Mouse (Mus musculus) limb, embryonic 14.5 days (tissue): ENCODE measurements around the gene Abhd12. TPM values are rescaled to one million over a fixed set of nuclear protein-coding genes. Genes with fewer than 3 reads are reported as not detected.
"Not testable (repeated sequence)": the region's sequence is repeated elsewhere in the genome, so short reads cannot be mapped to it uniquely, and the experiment has no call there.

Source experiments
- ATAC-seq: fragments of 200-750 bp; cut with Nextera tagmentation; 2 replicates; pipeline ENCODE4 v1.8.0; 2017; ENCODE audit warnings: low read depth, moderate number of reproducible peaks, moderate TSS enrichment; ENCODE audit not compliant: low FRiP score
- DNase-seq: peaks from one replicate; pipeline ENCODE4 v3.0.0-alpha.2; 2015; ENCODE audit warnings: low spot score
- H3K27ac ChIP-seq: fragments of 300-500 bp; sonication (generic); replicated peaks from 2 replicates; pipeline ENCODE4 v1.5.1; 2014; ENCODE audit warnings: low read depth, mild to moderate bottlenecking, low read length, moderate library complexity, mixed read lengths
- H3K27me3 ChIP-seq: fragments of 300-500 bp; sonication (generic); 2 replicates; pipeline ENCODE4 v1.6.1; 2014; ENCODE audit warnings: low read length, mixed read lengths; ENCODE audit not compliant: control insufficient read depth, insufficient read depth
- H3K36me3 ChIP-seq: fragments of 300-500 bp; sonication (generic); 2 replicates; pipeline ENCODE4 v1.6.1; 2014; ENCODE audit warnings: mild to moderate bottlenecking, low read length, moderate library complexity, mixed read lengths; ENCODE audit not compliant: control insufficient read depth, insufficient read depth
- H3K4me1 ChIP-seq: fragments of 300-500 bp; sonication (generic); 2 replicates; pipeline ENCODE4 v1.6.1; 2014; ENCODE audit warnings: antibody characterized with exemption, low read length, mixed read lengths; ENCODE audit not compliant: control insufficient read depth, insufficient read depth
- H3K4me2 ChIP-seq: fragments of 300-500 bp; sonication (generic); replicated peaks from 2 replicates; pipeline ENCODE4 v1.6.1; 2014; ENCODE audit warnings: low read depth, mild to moderate bottlenecking, low read length, moderate library complexity; ENCODE audit not compliant: severe bottlenecking
- H3K4me3 ChIP-seq: fragments of 300-500 bp; sonication (generic); replicated peaks from 2 replicates; pipeline ENCODE4 v1.5.1; 2014; ENCODE audit warnings: low read length
- H3K9ac ChIP-seq: fragments of 300-500 bp; sonication (generic); 2 replicates; pipeline ENCODE4 v1.6.1; 2014; ENCODE audit warnings: mild to moderate bottlenecking, low read depth, low read length, moderate library complexity; ENCODE audit not compliant: severe bottlenecking
- H3K9me3 ChIP-seq: fragments of 300-500 bp; sonication (generic); 2 replicates; pipeline ENCODE4 v1.6.1; 2016; ENCODE audit warnings: low read length; ENCODE audit not compliant: control insufficient read depth
- POLR2A ChIP-seq: fragments of 200-500 bp; IDR thresholded peaks from 2 replicates; pipeline ENCODE4 v1.8.0; 2012; ENCODE audit warnings: inconsistent platforms, mild to moderate bottlenecking, moderate library complexity, borderline replicate concordance; ENCODE audit not compliant: insufficient read depth, insufficient read length; ENCODE audit errors: extremely low read depth
- WGBS: fragments of 180-500 bp; shearing (Covaris S2); extraction: QIAGEN DNeasy Blood & Tissue Kit; methylation state at CpG from one replicate; pipeline ENCODE4 v1.1.7; 2014; 5-methylcytosine and 5-hydroxymethylcytosine counted together
- polyA plus RNA-seq, 2 experiments: library from polyadenylated mRNA; depleted of rRNA in 1 of 2; stranded (reverse) in 1 of 2; unstranded in 1 of 2; fragments of >200 nt; fragmentation: Nextera tagmentation in 1 of 2; extraction: Ambion mirVana in 1 of 2; gene quantifications; 2 replicates each; pipeline versions ENCODE4 v1.2.1 to v1.2.3; 2012 to 2014

The Abhd12 gene
- polyA plus RNA-seq, 2 experiments = 56.5 to 67.1 TPM

DNA sequence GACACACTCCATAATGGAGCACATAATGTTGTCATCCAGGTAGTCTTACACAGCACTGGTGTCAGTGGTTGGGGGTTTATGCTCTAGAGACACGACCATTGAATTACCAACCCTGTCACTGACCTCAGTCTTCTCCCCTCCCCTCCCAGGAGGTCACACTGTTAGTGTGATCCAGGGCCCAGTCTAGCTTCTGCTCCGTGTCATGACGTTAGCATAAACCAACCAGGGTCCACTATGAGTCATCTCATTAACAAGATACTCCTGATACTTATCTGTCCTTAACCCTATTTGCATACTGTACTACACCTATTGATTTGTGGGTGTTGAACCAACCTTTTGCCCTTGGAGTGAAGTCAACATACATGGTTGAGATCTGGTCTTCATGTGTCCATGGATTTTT is 14.2 kb upstream of the Abhd12 start:
- no peak for DNase-seq
- 92% methylated on average over 3 of the region's 3 CpGs for WGBS
- ATAC-seq = no peak

DNA sequence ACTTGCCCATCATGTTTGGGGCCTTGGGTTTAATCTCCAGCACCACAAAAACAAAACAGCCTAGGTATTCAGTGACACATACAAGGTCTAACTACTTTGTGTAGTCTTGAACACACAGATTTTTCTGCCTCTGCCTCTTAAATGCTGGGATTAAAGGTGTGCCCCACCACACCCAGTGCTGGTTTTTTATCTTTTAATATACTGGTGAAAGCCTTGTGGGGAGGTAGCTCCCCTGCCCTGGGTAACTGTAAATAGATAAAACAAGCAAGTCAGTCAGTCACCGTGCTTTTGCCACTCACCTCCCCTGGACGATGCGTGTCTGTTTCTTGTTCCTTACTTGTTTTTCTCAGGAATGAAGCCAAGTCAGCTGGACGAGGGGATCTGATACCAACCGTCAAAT is 11.2 kb upstream of the Abhd12 start:
- H3K4me2 ChIP-seq = no peak overlapping the region
- H3K4me1 ChIP-seq = no peaks in the 10 kb centered on the region
- no peak overlapping the region for H3K27ac ChIP-seq
- 88% methylated on average over 5 of the region's 5 CpGs for WGBS
- DNase-seq (no peak), ATAC-seq (no peak)
- no peaks in the 10 kb centered on the region for H3K9me3 ChIP-seq
- H3K4me3 ChIP-seq = no peak overlapping the region
- TF ChIP-seq POLR2A = no peak
- H3K27me3 ChIP-seq = no peaks in the 10 kb centered on the region
- H3K9ac ChIP-seq = no peak overlapping the region
- H3K36me3 ChIP-seq = peaks cover 16% of the 10 kb centered on the region; the same call in 1 of the 2 replicates

More for the DNA sequence above, 14.2 kb upstream of the Abhd12 start:
- Histone ChIP-seq H3K9me3 (no peaks in the 10 kb centered on the region), H3K4me2 (no peak overlapping the region), H3K4me1 (no peaks in the 10 kb centered on the region), H3K9ac (no peak overlapping the region), H3K27ac (no peak overlapping the region), H3K4me3 (no peak overlapping the region), H3K36me3 (peaks cover 17% of the 10 kb centered on the region; the same call in 1 of the 2 replicates), H3K27me3 (no peaks in the 10 kb centered on the region)
- TF ChIP-seq POLR2A = no peak

DNA sequence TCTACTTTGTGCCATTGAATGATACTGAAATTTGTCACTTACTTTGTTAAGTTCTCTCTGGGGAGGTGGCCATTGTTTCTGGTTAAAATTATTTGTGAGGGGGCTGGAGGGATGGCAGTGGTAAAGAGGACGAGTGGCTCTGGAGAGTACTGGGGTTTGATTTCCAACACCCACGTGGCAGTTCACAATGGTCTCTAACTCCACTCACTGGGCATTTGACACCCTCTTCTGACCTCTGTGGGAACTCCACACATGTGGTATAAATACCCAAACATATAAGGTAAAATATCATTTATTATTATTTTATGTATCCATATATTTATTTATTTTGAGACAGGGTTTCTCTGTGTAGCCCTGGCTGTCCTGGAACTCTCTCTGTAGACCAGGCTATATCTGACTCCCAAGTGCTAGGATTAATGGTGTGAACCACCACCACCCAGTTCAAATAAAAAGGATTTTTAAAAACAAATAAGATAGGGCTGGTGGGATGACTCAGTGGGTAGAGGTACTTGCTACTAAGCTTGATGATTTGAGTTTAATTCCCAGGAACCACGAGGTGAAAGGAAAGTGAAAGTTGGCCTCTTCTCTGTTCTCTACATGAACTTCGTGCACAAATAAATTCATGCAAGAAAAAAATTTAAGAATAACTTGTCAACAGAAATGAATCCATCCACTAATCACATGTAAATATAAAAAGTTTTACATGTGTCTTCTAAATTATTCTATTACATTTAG is 10.4 kb upstream of the Abhd12 start:
- H3K9me3 ChIP-seq = no peaks in the 10 kb centered on the region
- ATAC-seq (no peak), DNase-seq (no peak)
- no peaks in the 10 kb centered on the region for H3K27me3 ChIP-seq
- 80% methylated on average over 4 of the region's 4 CpGs for WGBS
- no peak for TF ChIP-seq POLR2A
- H3K27ac ChIP-seq = no peak overlapping the region
- H3K4me2 ChIP-seq = no peak overlapping the region
- H3K36me3 ChIP-seq = peaks cover 14% of the 10 kb centered on the region; the same call in 1 of the 2 replicates
- H3K4me3 ChIP-seq = no peak overlapping the region
- H3K4me1 ChIP-seq = peaks cover 3% of the 10 kb centered on the region; the same call in 1 of the 2 replicates
- H3K9ac ChIP-seq = no peak overlapping the region

DNA sequence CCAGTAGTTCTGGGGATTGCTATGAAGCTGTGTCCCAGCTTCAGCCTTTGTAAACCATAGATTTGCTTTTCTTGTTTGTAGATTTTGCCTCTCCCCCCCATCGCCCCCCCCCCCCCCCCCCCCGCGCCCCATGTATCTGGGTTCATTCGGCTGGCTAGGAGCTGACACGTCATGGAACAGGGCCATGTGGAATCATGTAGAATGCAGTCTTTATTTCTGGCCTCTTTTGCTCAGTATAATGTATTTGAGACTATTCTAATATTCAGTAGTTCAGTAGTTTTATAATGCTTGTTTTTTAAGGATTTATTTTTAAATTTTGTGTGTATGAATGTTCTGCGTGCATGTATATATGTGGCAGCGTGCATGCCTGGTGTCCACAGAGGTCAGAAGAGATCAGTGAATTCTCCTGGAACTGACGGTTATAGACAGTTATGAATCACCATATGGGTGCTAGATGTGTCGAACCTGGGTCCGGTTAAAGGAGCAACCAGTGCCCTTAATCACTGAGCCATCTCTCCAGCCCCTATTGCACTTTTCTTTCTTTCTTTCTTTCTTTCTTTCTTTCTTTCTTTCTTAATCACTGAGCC is 5.8 kb upstream of the Abhd12 start:
- peak overlapping the region; percentile 73 for H3K9ac ChIP-seq
- ATAC-seq = no peak
- no peaks in the 10 kb centered on the region for H3K27me3 ChIP-seq
- no peak overlapping the region for H3K27ac ChIP-seq
- peaks cover 3% of the 10 kb centered on the region; the same call in 1 of the 2 replicates for H3K4me1 ChIP-seq
- H3K4me2 ChIP-seq = peak overlapping the region; percentile 82
- no peak for DNase-seq
- H3K36me3 ChIP-seq = no peaks in the 10 kb centered on the region; the same call in 1 of the 2 replicates
- no peaks in the 10 kb centered on the region for H3K9me3 ChIP-seq
- TF ChIP-seq POLR2A = no peak
- WGBS = 32% methylated on average over 10 of the region's 10 CpGs
- peak overlapping the region; percentile 65 for H3K4me3 ChIP-seq

DNA sequence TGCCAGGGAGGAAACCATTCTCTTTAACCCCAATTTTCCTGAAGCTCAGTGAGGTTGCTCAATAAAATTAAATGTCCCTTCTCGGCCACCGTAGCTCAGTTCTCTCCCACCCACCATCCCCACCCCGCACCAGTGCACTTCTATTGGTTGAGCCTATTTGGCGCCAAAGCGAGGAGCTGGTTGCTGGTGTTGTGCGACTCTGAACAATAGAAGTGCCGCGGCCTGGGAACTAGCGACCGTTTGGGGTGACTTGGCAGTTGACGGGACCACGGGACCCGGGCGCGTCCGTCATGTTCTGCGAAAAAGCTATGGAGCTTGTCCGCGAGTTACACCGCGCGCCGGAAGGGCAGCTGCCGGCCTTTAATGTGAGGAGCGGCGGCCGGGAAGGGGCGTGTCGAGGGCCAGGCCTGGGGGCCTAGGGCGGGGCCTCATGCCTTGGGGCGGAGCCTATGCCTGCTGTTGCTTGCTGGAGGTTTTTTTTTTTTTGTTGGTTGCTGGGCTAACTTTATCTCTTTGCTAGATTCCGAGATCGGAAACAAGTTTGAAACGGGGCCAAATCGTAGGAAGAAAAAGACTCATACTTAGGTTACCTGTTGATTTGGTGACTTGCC is 5.0 kb upstream of the Abhd12 start:
- ATAC-seq (peak; percentile 96), DNase-seq (peak; percentile 98)
- H3K4me1 ChIP-seq = peaks cover 3% of the 10 kb centered on the region; the same call in 1 of the 2 replicates
- no peaks in the 10 kb centered on the region for H3K36me3 ChIP-seq
- peak overlapping the region; percentile 82 for H3K4me2 ChIP-seq
- peak overlapping the region; percentile 73 for H3K9ac ChIP-seq
- peak overlapping the region; percentile 65 for H3K4me3 ChIP-seq
- no peak for TF ChIP-seq POLR2A
- WGBS = under 1% methylated on average over 35 of the region's 35 CpGs
- H3K27me3 ChIP-seq = no peaks in the 10 kb centered on the region
- peak overlapping the region; percentile 81 for H3K27ac ChIP-seq
- no peaks in the 10 kb centered on the region for H3K9me3 ChIP-seq

DNA sequence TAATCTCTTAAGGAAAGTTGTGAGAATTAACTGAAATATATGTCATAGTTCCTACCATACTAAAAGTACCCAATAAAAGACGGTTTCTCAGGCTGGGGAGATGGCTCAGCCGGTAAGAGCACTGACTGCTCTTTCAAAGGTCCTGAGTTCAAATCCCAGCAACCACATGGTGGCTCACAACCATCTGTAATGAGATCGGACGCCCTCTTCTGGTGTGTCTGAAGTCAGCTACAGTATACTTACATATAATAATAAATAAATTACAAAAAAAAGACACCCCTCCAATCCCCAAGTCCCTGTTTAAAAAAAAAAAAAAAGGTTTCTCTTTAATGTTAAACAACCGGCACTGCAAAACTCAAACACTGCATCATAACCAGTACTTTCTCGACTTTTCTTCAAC is 4.3 kb upstream of the Abhd12 start:
- DNase-seq, H3K4me1 ChIP-seq, ATAC-seq, H3K36me3 ChIP-seq, H3K9ac ChIP-seq, H3K9me3 ChIP-seq, H3K27me3 ChIP-seq, H3K27ac ChIP-seq: not testable (repeated sequence)
- WGBS = 44% methylated on average over 6 of the region's 6 CpGs
- H3K4me2 ChIP-seq = peak overlapping the region; percentile 82
- peak overlapping the region; percentile 65 for H3K4me3 ChIP-seq
